Mouse (Mus musculus) left cerebral cortex, adult 18-20 months (tissue): ENCODE results near the gene Uhrf1bp1l. TPM values are rescaled to one million over a fixed set of nuclear protein-coding genes. Genes with fewer than 3 reads are reported as not detected.
"Not testable (repeated sequence)": the region's sequence is repeated elsewhere in the genome, so short reads cannot be mapped to it uniquely, and the experiment has no call there.

Experiments
- DNase-seq, 2 experiments: peaks; one replicate each; pipeline ENCODE4 v3.0.0; 2021 to 2022; ENCODE audit warnings: low spot score in 2 of 2, mixed read lengths in 1 of 2
- long read RNA-seq, 2 experiments: library from polyadenylated mRNA; stranded (forward); transcript quantifications; one replicate each; pipeline ENCODE4 v2.0.0; 2021
- total RNA-seq, 2 experiments: library from RNA; stranded (reverse); gene quantifications; 2 replicates each; pipeline ENCODE4 v1.2.3; 2021

Uhrf1bp1l gene
- 10 to 100 TPM; 77.1 to 81.1 TPM for total RNA-seq
- long read RNA-seq, experiment 1, full-length matches to known transcripts: 12 of 57 reads
- long read RNA-seq, experiment 1, partial matches to known transcripts: 21 of 57 reads
- long read RNA-seq, experiment 1, other reads (novel, unspliced or antisense): 24 of 57 reads
- long read RNA-seq, experiment 2, full-length matches to known transcripts: 11 of 30 reads
- long read RNA-seq, experiment 2, partial matches to known transcripts: 10 of 30 reads
- long read RNA-seq, experiment 2, other reads (novel, unspliced or antisense): 9 of 30 reads

DNA sequence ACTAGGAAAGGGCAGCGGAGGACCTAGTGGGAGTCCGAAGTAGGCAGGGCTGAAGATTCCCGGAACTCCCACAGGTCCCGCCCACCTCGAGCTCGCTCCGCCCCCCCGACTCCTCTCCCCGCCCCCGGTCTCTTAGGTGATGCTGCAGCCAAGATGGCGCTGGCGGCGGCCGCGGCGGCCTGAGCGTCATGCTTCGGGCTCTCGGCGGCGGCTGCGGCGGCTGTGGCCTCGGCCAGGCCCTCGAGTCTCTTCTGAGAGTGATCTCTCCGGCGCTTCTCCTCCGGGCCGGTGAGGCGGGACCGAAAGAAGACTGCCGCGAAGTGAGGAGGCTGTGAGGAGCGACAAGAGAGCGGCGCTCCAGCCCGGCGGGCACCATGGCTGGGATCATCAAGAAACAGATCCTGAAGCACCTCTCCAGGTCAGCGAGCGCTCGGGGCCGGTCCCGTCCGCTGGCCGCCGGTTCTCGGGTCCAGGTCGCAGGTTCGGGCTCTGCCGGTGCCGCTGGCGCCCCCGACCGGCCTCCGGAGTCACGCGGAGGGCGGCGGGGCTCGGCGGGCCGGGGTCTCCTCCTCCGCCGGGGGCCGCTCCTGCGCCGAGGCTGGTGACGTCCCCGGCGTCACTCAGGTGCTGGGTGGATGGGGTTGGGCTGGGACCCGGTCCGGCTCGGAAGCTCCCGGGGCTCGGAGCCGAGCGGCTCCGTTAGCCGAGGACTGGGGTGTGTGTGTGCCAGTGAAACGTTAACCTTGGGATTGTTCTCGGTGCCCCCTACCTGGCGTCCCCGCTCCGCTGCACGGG lies at the start of gene Uhrf1bp1l:
Uhrf1bp1l (plus strand) TSS at position 121 of the 795 bp plus-strand sequence.
- peak; percentile 88 to 89 for DNase-seq

DNA sequence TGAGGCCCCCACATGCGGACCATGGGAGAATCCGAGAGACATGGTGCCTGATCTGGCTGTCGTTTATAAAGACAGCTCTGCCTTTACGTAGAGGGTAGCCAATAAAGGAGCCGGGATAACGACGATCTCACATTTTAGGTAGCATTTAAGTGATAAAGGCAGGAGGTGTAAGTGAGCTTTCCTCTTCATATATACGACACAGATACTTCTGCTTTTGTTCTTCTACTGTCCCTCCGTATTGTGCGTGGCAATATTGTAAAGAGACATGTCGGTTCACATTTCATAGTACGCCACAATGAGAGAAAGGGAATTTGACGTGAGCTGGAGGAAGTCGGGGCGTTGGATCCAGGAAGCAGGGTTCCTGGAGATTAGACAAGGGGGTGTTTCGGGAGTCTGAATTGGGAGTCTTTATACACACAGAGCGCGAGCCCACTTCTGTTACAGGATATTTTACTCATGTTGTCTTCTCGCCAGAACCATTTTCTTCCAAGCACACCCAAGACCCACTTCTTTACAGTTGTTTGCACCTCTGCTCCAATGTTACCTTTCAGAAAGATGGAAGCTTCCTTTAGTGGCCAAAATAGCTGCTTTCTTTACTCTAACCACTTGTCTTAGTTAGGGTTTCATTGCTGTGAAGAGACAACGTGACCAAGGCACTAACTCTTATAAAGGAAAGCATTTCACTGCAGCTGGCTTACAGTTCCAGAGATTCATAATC lies 49.4 kb upstream of the Uhrf1bp1l start:
- DNase-seq: no peak

DNA sequence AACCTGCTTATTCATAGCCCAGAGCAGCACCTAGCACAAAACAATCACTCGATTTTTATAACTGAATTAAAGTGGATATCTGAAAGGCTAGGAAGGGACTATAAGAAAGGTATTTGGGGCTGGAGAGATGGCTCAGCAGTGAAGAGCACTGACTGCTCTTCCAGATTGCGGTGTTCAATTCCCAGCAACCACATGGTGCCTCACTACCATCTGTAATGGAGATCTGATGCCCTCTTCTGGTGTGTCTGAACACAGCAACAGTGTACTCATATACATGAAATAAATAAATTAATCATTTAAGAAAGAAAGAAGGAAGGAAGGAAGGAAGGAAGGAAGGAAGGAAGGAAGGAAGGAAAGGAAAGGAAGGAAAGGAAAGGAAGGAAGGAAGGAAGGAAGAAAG lies 48.5 kb upstream of the Uhrf1bp1l start:
- not testable (repeated sequence) for DNase-seq

DNA sequence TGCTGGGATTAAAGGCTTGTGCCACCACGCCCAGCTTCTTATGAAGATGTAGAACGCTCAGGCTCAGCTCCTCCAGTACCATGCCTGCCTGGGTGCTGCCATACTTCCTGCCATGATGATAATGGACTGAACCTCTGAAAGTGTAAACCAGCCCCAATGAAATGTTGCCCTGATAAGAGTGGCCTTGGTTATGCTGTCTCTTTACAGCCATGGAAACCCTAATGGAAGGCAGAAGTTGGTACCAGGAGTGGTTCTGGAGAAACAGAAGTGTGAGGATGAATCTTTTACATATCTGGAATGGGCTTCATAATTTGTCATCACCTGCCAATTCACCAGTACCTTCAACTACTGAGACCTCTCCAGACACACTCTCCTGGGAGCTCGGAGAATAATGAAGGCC lies 46.8 kb upstream of the Uhrf1bp1l start:
- no peak for DNase-seq

DNA sequence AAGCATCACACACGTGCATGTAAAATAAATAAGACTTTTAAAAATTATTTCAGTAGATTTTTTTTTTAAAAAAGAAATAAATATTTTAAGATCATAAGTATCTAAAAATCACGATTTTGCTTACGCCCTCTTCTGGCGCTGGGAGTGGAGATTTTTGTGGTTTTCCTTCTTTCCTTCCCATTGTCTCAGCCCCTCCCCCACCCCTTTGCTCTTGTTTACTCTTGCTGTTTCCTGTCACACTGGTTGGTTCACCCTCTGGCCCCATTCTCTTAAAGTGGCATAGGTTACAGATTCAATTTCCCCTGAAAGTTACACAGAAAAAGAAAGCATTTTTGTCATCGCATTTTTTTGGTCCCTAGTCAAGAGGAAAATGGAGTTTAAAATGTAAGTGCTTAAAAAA lies 41.7 kb upstream of the Uhrf1bp1l start:
- no peak for DNase-seq

DNA sequence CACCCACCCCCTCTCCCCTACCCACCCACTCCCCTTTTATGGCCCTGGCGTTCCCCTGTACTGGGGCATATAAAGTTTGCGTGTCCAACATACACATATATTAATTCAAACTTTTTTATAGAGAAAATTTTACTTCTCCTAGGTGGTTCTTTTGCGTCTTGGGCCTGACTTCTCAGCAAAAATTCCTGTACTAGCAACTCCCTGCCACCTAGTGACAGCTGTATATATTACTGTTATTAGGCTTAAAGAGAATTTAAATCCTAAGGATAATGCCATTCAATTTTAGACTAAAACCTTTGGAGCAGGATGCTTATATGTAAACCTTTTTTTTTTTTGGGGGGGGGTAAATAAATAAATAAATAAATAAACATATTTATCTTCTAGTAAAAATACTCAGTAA lies 37.4 kb upstream of the Uhrf1bp1l start:
- DNase-seq: no peak

DNA sequence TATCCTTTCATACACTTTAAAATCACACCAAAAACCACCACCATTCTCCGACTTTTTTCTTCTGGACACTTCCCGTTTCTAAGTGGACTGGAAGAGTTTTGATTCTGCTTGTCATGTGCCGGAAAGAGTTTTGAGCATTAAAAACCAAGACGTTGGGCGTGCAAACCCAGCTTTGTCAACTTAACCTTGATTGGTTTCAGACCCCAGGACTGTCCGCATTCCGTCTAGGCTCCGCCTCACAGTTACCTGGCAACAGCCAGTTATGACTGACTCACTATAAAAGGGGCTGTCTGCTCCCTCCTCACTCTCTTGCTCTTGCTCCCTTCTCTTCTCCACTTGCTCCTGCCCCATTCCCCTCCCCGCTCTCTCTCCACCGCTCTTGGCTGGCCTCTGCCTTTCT lies 36.1 kb upstream of the Uhrf1bp1l start:
- no peak for DNase-seq

DNA sequence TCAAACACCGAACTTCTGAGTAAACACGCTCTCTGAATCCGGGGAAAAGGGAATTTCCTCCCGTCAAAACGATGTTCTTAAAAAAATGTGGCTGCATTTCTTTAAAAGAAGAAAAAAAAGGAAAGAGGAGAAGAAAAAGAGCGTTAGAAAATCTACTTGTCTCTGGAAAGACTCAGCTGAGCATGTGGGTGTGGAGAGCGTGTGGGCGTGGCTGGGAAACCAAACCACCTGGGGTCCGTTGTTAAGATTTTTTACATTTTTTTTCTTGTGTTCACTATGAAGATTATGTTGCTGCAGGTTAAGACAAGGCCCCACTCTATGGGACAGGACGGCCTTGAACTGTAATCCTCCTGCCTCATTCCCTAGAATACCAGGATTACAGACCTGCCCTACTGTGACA lies 29.9 kb upstream of the Uhrf1bp1l start:
- peak; percentile 3 to 32 for DNase-seq

DNA sequence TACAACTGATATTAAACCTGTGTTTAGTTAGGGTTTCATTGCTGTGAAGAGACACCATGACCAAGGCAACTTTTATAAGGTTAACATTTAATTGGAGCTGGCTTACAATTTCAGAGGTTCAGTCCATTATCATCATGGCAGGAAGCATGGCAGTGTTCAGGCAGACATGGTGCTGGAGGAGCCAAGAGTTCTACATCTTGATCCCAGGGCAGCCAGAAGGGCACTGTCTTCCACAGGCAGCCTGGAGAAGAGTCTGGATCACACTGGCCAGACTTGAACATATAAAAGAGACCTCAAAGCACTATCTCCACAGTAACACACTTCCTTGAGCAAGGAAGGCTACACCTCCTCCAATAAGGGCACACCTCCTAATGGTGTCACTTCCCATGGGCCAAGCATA lies 24.5 kb upstream of the Uhrf1bp1l start:
- no peak for DNase-seq

DNA sequence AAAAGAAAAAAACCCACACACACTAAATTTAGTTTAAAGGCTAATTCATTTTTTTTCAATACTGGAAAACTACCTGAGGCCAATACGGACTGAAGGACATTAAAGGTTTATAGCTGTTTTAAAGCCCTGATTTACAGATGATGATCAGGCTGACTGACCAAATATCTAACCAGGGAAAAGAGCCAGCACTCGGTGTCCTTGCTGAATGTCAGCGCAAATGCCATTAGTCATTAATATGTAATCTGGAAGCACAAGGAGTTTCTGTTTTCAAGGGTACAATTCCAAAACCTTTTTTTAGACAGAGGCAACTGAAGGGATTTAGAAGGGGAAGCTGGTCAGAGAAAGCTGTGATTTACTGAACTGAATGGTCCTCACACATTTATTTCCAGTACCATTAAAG lies 24.0 kb upstream of the Uhrf1bp1l start:
- DNase-seq: no peak

DNA sequence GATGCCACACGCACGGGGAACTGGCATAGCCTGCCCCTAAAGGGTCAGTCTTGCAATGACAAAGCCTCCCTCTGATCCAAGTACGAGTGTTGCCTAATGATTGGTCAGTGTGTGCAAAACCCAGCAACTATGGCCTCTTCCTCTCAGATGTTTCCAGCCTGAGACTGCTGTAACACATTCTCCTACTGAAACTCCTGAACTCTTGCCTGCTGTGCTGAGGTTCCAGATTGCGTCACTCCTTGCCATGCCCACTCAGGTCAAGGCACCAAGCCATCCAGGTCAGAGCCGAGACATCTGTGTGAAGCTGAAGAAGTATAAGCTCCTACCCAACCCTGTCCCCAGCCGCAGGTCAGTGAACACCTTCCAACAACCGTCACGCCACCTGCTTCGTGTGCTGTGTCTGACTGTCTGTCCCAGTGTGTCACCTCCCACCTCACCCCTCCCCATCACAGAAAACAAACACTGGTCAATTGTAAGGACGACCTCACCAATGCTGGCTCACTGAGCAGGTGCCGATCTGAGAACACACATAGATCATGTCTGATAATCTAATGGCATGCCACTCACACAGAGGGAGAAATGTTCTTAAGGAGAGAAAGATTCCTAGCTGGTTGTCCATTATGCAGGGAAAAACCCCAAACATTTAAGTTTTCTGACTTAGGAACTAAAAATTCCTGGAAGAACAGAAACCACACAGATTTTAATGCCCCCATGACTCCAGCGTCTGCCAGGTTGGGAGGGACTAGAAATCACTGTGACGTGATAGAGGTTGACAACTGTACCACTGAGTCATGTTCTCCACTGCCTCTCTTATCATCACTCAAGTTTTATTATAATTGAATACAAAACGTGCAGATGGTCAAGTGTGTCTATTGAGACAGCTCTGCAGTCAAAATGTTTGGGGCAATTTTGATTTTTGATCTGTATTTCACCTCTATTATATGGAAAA lies 22.3 kb upstream of the Uhrf1bp1l start:
- no peak for DNase-seq

DNA sequence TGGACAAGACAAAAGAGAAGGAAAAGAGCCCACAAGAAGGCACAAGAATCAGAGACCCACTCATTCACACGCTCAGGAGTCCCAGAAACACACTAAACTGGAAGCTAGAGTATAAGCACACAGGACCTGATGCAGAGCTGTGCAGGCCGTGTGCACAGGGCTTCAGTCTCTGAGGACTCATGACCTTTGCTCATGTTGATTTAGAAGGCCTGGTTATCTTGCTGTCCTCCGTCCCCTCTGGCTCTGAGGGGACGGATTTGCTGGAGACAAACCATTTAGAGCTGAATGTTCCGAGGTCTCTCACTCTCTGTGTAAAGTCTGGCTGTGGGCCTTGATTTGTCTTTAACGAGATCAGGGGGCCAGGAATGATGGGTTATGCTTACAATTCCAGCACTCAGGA lies 14.4 kb upstream of the Uhrf1bp1l start:
- DNase-seq: no peak

DNA sequence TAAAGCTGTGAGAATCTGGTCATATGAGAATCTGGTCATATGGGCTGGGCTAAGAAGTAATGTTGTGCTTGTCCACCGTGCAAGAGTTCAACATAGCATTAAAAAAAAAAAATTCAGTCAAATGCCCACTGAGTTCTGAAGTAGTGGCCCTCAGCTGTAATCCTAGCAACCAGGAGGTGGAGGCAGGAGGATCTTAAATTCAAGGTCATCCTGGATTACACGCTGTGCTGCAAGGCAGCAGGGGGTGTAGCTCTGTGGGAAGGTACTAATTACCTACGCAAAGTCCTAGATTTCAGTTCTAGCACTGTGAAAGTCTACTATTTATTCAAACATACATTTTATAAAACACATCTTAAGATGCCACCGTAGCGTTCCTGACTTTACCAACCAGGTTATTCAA lies 13.4 kb upstream of the Uhrf1bp1l start:
- DNase-seq: no peak

DNA sequence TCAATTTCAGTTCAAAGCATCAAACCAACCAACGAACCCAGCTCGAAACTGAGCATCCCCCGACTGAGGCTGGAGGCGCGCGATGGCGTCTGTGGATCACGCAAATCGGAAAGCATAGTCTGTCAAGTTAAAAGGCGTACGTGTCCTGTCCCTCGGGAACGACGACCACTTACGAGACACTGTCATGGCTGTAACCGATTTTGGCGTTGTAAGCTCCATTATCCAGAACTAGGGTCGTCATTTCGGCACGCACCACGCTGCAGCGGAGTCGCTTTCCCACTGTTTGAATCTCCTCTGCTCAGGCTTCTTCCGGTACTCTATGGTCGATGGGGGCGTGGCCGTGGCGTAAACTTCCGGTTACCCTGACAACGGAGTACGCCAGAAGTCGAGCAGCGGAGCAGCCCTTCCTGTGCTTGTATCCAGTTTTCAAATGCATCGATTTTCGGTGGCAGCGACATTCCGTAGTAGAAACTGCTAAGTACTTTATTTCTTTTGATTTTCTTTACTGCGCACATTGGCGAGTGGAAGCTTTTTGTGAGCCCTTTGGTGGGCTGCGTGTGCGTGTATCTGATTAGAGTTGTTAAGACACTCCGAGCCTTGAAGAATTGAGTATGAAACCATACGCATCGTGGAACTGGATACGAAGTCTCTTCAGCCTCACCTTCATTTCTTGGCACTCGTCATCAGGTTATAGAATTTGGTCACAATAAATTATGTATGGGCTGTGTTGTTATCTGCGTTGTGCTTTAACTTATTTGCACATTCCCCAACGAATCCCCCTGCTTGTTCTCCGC lies 12.6 kb upstream of the Uhrf1bp1l start, which contains the start of gene Actr6:
Actr6 (minus strand) TSS at position 295 of the 794 bp plus-strand sequence.
- DNase-seq: peak; percentile 95

DNA sequence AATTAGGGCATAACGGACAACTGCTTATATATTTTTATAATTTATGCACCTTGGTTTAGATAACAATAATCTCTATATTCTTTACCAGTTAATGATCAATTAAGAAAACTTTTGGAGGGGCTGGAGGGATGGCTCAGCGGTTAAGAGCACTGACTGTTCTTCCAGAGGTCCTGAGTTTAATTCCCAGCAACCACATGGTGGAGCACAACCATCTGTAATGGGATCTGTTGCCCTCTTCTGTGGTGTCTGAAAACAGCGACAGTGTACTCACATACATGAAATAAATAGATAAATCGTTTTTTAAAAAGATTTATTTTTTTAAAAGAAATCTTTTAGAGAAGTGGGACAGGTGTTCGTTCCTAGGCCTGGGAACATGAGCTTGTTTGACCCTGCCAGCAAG lies 7.7 kb upstream of the Uhrf1bp1l start:
- DNase-seq: no peak

DNA sequence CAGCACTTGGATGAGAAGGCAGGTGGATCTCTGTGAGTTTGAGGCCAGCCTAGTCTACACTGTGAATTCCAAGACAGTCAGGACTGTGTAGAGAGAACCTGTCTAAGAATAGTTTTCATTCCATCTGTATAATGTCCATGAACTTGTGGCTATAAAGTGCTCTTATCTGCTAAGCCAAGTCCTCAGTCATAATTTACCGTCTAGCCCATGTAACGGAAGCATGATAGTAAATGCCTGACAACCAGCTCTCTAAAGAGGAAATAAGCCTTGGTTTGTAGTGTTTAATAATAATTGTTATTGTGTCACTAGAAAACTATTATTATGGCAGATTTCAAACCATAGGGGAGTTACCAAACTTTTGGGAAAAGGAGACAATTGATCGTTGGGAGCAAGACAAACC lies 6.9 kb upstream of the Uhrf1bp1l start:
- no peak for DNase-seq

DNA sequence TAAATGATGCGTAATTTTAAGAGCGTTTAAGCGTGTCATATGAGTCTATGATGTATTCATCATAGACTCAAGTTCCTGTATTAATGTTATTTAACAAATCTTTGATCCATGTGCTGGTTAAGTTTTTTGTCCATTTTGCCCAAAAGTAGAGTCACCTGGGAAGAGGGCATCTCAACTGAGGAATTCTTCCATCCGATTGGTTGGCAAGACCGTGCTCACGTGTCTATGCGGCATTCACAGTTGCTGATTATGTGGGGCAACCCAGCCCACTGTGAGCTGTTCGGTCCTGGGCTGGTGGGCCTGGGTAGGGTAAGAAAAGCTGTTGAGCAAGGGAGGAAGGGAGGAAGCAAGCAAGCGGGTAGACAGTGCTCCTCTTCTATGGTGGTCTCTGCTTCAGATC lies 6.4 kb upstream of the Uhrf1bp1l start:
- DNase-seq: no peak

DNA sequence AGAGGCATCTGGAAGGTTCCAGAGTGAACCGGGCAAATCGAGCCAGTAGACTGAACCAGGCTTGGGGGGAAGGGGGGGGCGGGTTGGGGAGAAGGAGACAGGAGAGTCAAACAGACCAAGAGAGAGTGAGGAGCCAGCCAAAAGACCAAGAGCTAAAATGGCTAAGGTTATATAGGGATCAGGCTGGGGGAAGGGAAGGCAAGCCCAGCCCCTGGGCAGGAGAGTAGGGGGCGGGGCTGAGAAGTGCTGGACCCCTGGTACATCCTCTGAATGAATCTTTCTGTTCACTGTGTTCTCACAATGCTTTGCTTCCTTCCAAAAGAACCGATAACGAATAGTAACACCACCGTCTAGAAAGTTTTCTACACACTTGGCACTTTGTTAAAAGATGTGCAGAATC lies 5.1 kb upstream of the Uhrf1bp1l start:
- DNase-seq: no peak

DNA sequence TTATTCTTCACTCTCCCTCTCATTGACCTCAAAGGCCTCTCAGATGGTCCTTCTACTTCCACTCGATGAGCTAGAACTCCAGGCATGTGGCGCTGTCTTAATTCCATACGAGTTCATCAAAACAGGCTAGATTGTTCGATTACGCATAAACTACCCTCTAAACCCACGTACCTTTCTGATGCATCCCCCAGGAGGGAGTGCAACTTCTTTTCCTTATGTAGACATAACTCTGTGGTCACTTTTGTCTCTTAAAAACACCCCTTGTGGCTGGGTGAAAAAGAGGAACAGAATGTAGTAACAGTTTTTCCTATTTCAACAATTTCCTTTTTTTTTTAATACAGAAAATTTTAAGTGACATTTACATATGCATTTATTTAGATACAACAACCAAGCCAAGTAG lies 3.8 kb upstream of the Uhrf1bp1l start:
- no peak for DNase-seq

DNA sequence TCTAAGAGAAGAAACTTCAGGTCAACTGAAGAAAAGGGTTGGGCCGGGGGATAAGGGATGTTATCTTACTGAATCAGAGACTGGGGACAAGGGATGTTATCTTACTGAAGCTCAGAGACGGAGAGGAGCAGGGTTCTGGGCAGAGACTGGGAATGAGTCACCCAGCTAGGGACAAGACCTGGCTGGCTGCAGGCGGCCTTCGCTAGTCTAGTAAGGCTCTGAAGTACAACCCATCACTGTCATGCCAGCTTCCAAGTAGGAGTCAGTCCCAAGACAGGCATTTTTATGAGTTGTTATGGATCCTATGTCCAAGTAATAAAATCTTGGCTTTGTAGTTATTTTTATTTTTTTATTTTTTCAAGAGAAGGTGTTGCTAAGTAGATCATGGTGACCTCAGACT lies 1.5 kb upstream of the Uhrf1bp1l start:
- no peak for DNase-seq
